Mouse (Mus musculus) embryonic facial prominence, embryonic 11.5 days (tissue): ENCODE data around the gene Ssbp4. TPM values are rescaled to one million over a fixed set of nuclear protein-coding genes. Genes with fewer than 3 reads are reported as not detected.

Source experiments
- ATAC-seq: fragments of 200-750 bp; cut with Nextera tagmentation; replicated peaks from 2 replicates; pipeline ENCODE4 v1.8.0; 2017; ENCODE audit warnings: low read depth; ENCODE audit not compliant: insufficient number of reproducible peaks, low FRiP score, low TSS enrichment
- DNase-seq: peaks from one replicate; pipeline ENCODE4 v3.0.0-alpha.2; 2015; ENCODE audit warnings: low spot score
- H3K27ac ChIP-seq: fragments of 300-500 bp; sonication (generic); replicated peaks from 2 replicates; pipeline ENCODE4 v1.5.1; 2014; ENCODE audit warnings: mild to moderate bottlenecking, low read depth, low read length, control low read depth
- H3K27me3 ChIP-seq: fragments of 300-500 bp; sonication (generic); 2 replicates; pipeline ENCODE4 v1.6.1; 2014; ENCODE audit warnings: mild to moderate bottlenecking, low read length, moderate library complexity, mixed read lengths; ENCODE audit not compliant: control insufficient read depth, insufficient read depth
- H3K36me3 ChIP-seq: fragments of 300-500 bp; sonication (generic); replicated peaks from 2 replicates; pipeline ENCODE4 v1.6.1; 2014; ENCODE audit warnings: low read depth, mild to moderate bottlenecking, low read length, moderate library complexity, mixed read lengths; ENCODE audit not compliant: control insufficient read depth, insufficient read depth
- H3K4me1 ChIP-seq: fragments of 300-500 bp; sonication (generic); 2 replicates; pipeline ENCODE4 v1.6.1; 2014; ENCODE audit warnings: low read length, mixed read lengths; ENCODE audit not compliant: control insufficient read depth, insufficient read depth
- H3K4me2 ChIP-seq: fragments of 300-500 bp; sonication (generic); 2 replicates; pipeline ENCODE4 v1.6.1; 2014; ENCODE audit warnings: low read depth, mild to moderate bottlenecking, control low read depth, low read length, moderate library complexity
- H3K4me3 ChIP-seq: fragments of 300-500 bp; sonication (generic); 2 replicates; pipeline ENCODE4 v1.5.1; 2014; ENCODE audit warnings: low read depth, low read length, control low read depth
- H3K9ac ChIP-seq: fragments of 300-500 bp; sonication (generic); replicated peaks from 2 replicates; pipeline ENCODE4 v1.6.1; 2014; ENCODE audit warnings: mild to moderate bottlenecking, control low read depth, low read length
- H3K9me3 ChIP-seq: fragments of 300-500 bp; sonication (generic); replicated peaks from 2 replicates; pipeline ENCODE4 v1.6.1; 2016; ENCODE audit warnings: mild to moderate bottlenecking, low read length, inconsistent platforms, mixed read lengths; ENCODE audit not compliant: control insufficient read depth
- WGBS: fragments of 180-500 bp; shearing (Covaris S2); extraction: QIAGEN DNeasy Blood & Tissue Kit; methylation state at CpG from one replicate; pipeline ENCODE4 v1.1.7; 2014; 5-methylcytosine and 5-hydroxymethylcytosine counted together
- polyA plus RNA-seq: library from polyadenylated mRNA; unstranded; fragments of >200 nt; fragmentation: Nextera tagmentation; extraction: Ambion mirVana; gene quantifications from 2 replicates; pipeline ENCODE4 v1.2.1, GENCODE M21; 2014

Gene Ssbp4
- polyA plus RNA-seq, 1 experiment from 2014 or later = 108 TPM

DNA sequence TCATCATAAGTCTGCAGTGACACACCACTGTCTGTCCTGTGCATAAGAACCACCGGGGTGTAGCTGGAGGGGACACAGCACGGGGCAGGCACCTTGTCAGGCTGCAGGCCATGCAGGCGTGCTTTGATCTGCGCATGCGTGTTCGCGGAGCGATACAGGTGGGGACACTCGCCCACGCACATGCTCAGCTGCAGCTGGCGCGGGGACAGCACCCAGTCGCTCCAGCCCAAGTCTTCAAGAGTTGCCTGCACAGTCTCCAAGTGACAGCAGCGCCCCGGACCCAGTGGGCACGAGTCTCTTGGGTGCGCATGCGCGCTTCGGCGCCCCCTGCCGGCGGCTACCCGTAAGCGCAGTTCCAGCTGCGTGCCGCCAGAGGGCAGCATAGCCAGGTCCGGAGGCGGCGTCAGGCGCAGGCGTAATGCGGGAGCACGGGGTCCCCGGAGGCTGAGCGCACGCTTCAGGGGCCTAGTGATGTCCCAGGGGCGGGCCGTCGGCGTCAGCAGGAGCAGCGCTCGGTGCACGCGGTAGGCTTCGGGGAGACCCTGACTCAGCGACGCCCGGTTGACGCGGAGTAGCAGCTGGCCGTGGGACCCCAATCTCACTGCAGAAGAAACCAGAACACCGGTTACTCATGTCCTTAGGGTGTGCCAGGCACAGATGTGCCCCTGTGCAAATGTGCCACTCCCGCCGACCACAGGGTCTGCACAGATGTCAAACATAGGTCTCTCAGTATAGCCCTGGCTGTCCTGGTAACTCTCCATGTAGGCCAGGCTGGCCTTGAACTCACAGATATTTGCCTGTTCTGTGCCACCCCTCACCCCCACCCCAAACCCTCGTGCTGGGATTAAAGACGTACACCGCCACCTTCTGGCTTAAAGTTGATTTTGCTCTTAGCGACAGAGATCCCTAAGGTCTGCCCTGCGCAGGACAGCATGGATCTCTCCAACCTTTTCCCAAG lies 21.2 kb upstream of the Ssbp4 start:
- DNase-seq (peak; percentile 85), ATAC-seq (peak; percentile 87)
- under 1% methylated on average over 60 of the region's 60 CpGs for WGBS
- Histone ChIP-seq H3K36me3 (no peaks in the 10 kb centered on the region), H3K4me2 (peak overlapping the region; percentile 68), H3K4me1 (peaks cover 2% of the 10 kb centered on the region; the same call in 1 of the 2 replicates), H3K4me3 (peak overlapping the region; percentile 34), H3K27me3 (no peaks in the 10 kb centered on the region), H3K27ac (no peak overlapping the region), H3K9ac (peak overlapping the region; percentile 50), H3K9me3 (no peaks in the 10 kb centered on the region)

DNA sequence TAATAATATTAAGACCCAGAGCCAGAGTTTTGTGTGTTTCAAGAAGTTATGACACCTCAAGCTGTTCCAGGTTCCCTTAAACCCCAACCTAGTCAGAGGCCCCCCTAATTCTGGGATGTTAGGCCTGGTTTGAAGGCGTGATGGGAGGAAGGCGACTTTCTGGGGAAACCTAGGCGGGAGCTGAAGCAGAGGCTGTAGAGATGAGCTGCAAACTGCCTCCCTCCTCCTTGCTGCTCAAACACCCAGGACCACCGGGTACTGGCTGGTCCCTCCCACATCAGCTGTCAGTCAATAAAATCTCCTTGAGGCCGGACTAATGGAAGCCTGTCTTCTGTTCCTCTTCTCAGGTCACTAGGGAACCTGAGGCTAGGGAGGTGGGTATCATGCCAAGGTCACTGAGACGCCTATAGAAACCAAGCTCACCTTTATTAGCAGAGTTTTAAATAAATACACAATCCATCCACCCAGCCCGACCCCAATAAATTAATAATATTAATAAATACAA lies 20.4 kb upstream of the Ssbp4 start:
- Histone ChIP-seq H3K4me1 (peaks cover 2% of the 10 kb centered on the region; the same call in 1 of the 2 replicates), H3K36me3 (no peaks in the 10 kb centered on the region), H3K27ac (no peak overlapping the region), H3K9me3 (no peaks in the 10 kb centered on the region), H3K27me3 (no peaks in the 10 kb centered on the region), H3K4me2 (peak overlapping the region; percentile 68), H3K4me3 (peak overlapping the region; percentile 34), H3K9ac (peak overlapping the region; percentile 50)
- DNase-seq (no peak), ATAC-seq (no peak)
- 54% methylated on average over 7 of the region's 7 CpGs for WGBS

DNA sequence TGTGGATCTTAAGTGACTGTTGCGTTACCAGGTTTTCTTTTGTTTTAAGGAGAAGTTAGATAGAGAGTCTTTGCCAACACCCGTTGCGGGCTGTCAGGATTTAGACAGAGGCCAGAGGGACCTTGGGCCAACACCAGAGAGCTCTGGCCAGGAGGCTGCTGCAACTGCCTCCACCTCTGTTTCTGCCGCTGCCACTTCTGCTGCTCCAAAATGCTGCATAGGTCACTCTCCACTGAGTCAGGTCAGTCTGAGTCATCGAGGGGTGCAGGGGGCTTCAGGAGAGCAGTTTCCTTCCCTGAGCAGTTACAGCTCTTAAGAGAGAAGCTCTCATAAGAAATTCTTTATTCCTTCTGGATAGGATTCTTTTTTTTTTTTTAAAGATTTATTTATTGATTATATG lies 18.4 kb upstream of the Ssbp4 start:
- WGBS = 87% methylated on average over 5 of the region's 5 CpGs
- Histone ChIP-seq H3K4me1 (peaks cover 2% of the 10 kb centered on the region; the same call in 1 of the 2 replicates), H3K27me3 (no peaks in the 10 kb centered on the region), H3K9ac (no peak overlapping the region), H3K36me3 (no peaks in the 10 kb centered on the region), H3K4me2 (no peak overlapping the region), H3K9me3 (no peaks in the 10 kb centered on the region), H3K4me3 (no peak overlapping the region), H3K27ac (no peak overlapping the region)
- DNase-seq (no peak), ATAC-seq (no peak)

DNA sequence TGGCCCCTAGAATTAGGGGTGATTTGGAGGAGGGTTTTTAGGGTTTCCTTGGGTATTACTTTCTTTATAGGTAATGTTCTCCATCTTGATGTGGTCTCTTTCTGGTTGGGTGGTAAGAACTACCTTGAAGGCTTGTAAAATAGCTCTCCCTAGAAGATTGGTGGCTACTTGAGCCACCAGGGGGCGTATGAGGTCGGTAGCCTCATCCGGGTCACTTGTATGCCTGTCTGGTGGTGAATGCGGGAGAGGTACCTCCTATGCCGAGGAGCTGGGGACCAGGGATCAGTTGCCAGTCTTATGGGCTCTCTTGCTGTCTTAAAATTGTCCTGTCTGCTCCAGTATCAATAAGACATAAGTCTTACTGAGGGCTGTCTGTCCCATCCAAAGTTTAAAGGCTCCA lies 16.4 kb upstream of the Ssbp4 start:
- Histone ChIP-seq H3K27ac (no peak overlapping the region), H3K9ac (peak overlapping the region; percentile 25), H3K4me1 (no peaks in the 10 kb centered on the region; the same call in 1 of the 2 replicates), H3K36me3 (no peaks in the 10 kb centered on the region), H3K27me3 (no peaks in the 10 kb centered on the region), H3K9me3 (no peaks in the 10 kb centered on the region), H3K4me3 (no peak overlapping the region), H3K4me2 (no peak overlapping the region)
- ATAC-seq (no peak), DNase-seq (peak; percentile 80)
- WGBS = 21% methylated on average over 5 of the region's 5 CpGs

DNA sequence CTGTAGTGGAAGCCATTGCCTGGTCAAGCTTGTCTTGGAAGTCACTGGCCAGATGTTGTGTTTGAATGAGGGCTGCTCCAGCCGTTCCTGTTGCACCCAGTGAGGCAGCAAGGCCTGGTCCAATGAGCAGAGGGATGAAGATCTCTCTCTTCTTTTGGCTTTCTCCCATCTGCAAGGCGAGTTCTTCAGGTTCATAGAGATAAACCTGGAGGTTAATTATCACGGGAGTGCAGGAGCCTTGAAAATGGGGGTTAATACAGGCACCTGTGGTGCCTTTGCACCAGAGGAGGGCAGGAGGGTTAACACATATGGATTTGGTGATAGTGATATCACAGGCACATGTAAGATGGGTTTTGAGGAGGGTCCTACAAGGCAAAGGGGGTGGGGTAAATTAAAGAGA lies 13.5 kb upstream of the Ssbp4 start:
- H3K4me3 ChIP-seq = no peak overlapping the region
- no peak overlapping the region for H3K9ac ChIP-seq
- no peaks in the 10 kb centered on the region; the same call in 1 of the 2 replicates for H3K4me1 ChIP-seq
- no peaks in the 10 kb centered on the region for H3K27me3 ChIP-seq
- WGBS = 42% methylated on average over 3 of the region's 3 CpGs
- no peak overlapping the region for H3K27ac ChIP-seq
- no peaks in the 10 kb centered on the region for H3K36me3 ChIP-seq
- no peak overlapping the region for H3K4me2 ChIP-seq
- ATAC-seq = no peak
- DNase-seq = no peak
- H3K9me3 ChIP-seq = no peaks in the 10 kb centered on the region

DNA sequence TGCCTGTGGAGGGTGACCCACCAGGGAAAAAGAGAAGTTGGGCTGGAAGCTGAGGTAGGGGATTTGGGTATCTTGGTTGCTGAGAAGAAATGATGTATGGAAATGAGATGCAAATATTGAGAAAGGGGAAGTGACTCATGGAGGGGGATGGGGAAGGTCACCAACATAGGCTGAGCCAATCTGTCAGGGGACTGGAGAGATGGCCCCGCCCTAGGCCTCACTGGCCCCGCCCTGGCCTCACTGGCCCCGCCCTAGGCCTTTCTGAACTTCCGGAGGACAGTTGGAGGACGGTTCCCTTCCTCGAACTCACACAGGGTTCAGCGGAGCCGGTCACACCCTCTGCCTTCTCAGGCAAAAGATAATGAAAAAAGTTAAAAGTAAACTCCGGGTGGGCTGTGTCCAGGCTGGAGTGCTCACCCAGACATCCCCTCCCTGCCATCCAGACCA lies 10.2 kb upstream of the Ssbp4 start:
- Histone ChIP-seq H3K36me3 (no peaks in the 10 kb centered on the region), H3K4me2 (no peak overlapping the region), H3K27ac (no peak overlapping the region), H3K27me3 (no peaks in the 10 kb centered on the region), H3K9me3 (no peaks in the 10 kb centered on the region), H3K4me1 (no peaks in the 10 kb centered on the region), H3K4me3 (no peak overlapping the region), H3K9ac (no peak overlapping the region)
- ATAC-seq = no peak; the same call in 1 of the 2 replicates
- 40% methylated on average over 9 of the region's 9 CpGs for WGBS
- DNase-seq = no peak

DNA sequence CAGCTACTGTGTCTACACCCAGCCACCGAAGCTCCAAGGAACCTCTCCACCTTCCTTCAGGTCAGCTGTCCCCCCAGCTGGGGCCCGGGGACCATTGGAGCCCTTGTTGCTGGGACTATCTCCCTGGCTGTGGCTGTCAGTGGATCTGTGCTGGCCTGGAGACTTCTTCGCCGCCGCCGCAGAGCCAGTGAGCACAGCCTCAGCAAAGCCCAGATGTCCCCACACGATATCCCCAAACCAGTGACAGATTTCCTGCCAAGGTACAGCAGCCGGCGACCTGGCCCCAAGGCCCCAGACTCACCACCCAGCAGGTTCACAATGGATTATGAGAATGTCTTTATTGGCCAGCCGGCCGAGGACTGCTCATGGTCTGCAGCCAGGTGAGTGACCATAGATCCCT lies 9.3 kb upstream of the Ssbp4 start:
- Histone ChIP-seq H3K4me2 (no peak overlapping the region; the same call in 1 of the 2 replicates), H3K9ac (no peak overlapping the region), H3K9me3 (no peaks in the 10 kb centered on the region), H3K27me3 (no peaks in the 10 kb centered on the region), H3K4me3 (no peak overlapping the region), H3K4me1 (no peaks in the 10 kb centered on the region), H3K27ac (no peak overlapping the region), H3K36me3 (no peaks in the 10 kb centered on the region)
- no peak for DNase-seq
- 74% methylated on average over 11 of the region's 11 CpGs for WGBS
- no peak for ATAC-seq

DNA sequence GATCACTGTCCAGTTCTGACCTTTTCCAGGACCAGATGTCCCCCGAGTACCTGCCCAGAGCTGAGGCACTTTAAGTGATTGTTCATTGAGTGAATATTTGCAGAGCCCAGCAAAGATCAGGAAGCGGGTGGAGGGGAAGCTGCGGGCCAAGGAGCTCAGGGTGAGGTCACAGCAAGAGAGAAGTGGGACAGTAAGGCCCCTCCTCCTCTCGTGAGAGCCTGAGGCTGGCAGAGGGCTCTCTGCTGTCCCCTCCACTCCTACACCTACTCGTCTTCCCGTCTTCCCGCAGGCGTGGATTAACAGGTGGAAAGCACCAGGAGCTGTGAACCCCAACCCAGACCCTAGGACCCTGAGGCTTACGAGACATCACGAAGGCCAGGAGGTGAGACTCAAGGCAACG lies 8.0 kb upstream of the Ssbp4 start:
- Histone ChIP-seq H3K4me1 (no peaks in the 10 kb centered on the region), H3K9me3 (no peaks in the 10 kb centered on the region), H3K27me3 (no peaks in the 10 kb centered on the region), H3K9ac (no peak overlapping the region), H3K4me3 (no peak overlapping the region), H3K4me2 (no peak overlapping the region), H3K27ac (no peak overlapping the region), H3K36me3 (no peaks in the 10 kb centered on the region)
- DNase-seq (no peak), ATAC-seq (no peak)
- WGBS = 49% methylated on average over 11 of the region's 11 CpGs
